Mouse (Mus musculus) embryonic facial prominence, embryonic 14.5 days (tissue): ENCODE data around the gene Arid5b. TPM values are rescaled to one million over a fixed set of nuclear protein-coding genes. Genes with fewer than 3 reads are reported as not detected.

Source experiments
- ATAC-seq: fragments of 200-750 bp; cut with Nextera tagmentation; 2 replicates; pipeline ENCODE4 v1.8.0; 2017; ENCODE audit warnings: low read depth, moderate number of reproducible peaks, moderate TSS enrichment
- DNase-seq: peaks from one replicate; pipeline ENCODE4 v3.0.0-alpha.2; 2015; ENCODE audit warnings: low spot score
- H3K27ac ChIP-seq: fragments of 300-500 bp; sonication (generic); replicated peaks from 2 replicates; pipeline ENCODE4 v1.5.1; 2014; ENCODE audit warnings: low read depth, mild to moderate bottlenecking, low read length, moderate library complexity
- H3K27me3 ChIP-seq: fragments of 300-500 bp; sonication (generic); replicated peaks from 2 replicates; pipeline ENCODE4 v1.6.1; 2014; ENCODE audit warnings: low read length; ENCODE audit not compliant: control insufficient read depth, insufficient read depth
- H3K36me3 ChIP-seq: fragments of 300-500 bp; sonication (generic); 2 replicates; pipeline ENCODE4 v1.6.1; 2014; ENCODE audit warnings: low read length, mixed read lengths; ENCODE audit not compliant: control insufficient read depth, insufficient read depth
- H3K4me1 ChIP-seq: fragments of 300-500 bp; sonication (generic); 2 replicates; pipeline ENCODE4 v1.6.1; 2014; ENCODE audit warnings: antibody characterized with exemption, low read length; ENCODE audit not compliant: control insufficient read depth, insufficient read depth
- H3K4me2 ChIP-seq: fragments of 300-500 bp; sonication (generic); 2 replicates; pipeline ENCODE4 v1.6.1; 2014; ENCODE audit warnings: low read depth, mild to moderate bottlenecking, low read length, moderate library complexity, mixed read lengths
- H3K4me3 ChIP-seq: fragments of 300-500 bp; sonication (generic); 2 replicates; pipeline ENCODE4 v1.5.1; 2014; ENCODE audit warnings: low read depth, mild to moderate bottlenecking, low read length
- H3K9ac ChIP-seq: fragments of 300-500 bp; sonication (generic); 2 replicates; pipeline ENCODE4 v1.6.1; 2014; ENCODE audit warnings: low read depth, mild to moderate bottlenecking, low read length, moderate library complexity, mixed read lengths
- H3K9me3 ChIP-seq: fragments of 300-500 bp; sonication (generic); 2 replicates; pipeline ENCODE4 v1.6.1; 2016; ENCODE audit warnings: low read length; ENCODE audit not compliant: control insufficient read depth
- WGBS: fragments of 180-500 bp; shearing (Covaris S2); extraction: QIAGEN DNeasy Blood & Tissue Kit; methylation state at CpG from one replicate; pipeline ENCODE4 v1.1.7; 2014; 5-methylcytosine and 5-hydroxymethylcytosine counted together
- polyA plus RNA-seq: library from polyadenylated mRNA; unstranded; fragments of >200 nt; fragmentation: Nextera tagmentation; extraction: Ambion mirVana; gene quantifications from 2 replicates; pipeline ENCODE4 v1.2.1, GENCODE M21; 2014

Gene Arid5b
- polyA plus RNA-seq, 1 experiment from 2014 or later = 34.4 TPM

GRCm38 (mm10) chr10:68110182-68110581 lies 168.4 kb downstream of the Arid5b start:
- WGBS = 56% methylated on average over 8 of the region's 8 CpGs
- Histone ChIP-seq H3K4me3 (no peak overlapping the region), H3K9ac (no peak overlapping the region), H3K27me3 (no peaks in the 10 kb centered on the region), H3K36me3 (peaks cover 14% of the 10 kb centered on the region), H3K9me3 (no peaks in the 10 kb centered on the region), H3K27ac (peak overlapping the region; percentile 61), H3K4me1 (peaks cover 30% of the 10 kb centered on the region), H3K4me2 (no peak overlapping the region)
- DNase-seq (peak; percentile 53), ATAC-seq (no peak)

DNA sequence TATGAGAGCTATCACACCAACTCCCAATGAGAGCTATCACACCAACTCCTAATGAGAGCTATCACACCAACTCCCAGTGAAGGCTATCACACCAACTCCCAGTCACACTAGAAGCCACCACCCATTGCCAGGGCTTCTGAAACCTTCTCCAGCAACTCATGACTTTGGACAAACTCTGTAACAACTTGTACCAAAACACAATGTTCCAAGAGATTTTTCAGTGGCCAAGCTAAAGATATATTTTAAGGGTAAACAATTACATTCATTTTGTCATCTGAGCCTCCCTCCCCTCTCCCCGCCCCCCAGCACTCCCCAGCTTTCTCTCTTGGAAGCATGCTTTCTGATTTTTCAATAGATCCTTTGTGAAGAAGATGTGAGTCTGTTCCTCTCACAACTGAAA lies 168.9 kb downstream of the Arid5b start:
- H3K27me3 ChIP-seq = no peaks in the 10 kb centered on the region
- no peak overlapping the region for H3K9ac ChIP-seq
- H3K36me3 ChIP-seq = peaks cover 14% of the 10 kb centered on the region
- H3K4me1 ChIP-seq = peaks cover 35% of the 10 kb centered on the region
- DNase-seq (no peak), ATAC-seq (no peak)
- no peak overlapping the region for H3K4me2 ChIP-seq
- no peaks in the 10 kb centered on the region for H3K9me3 ChIP-seq
- H3K4me3 ChIP-seq = no peak overlapping the region
- peak overlapping the region; percentile 61; the same call in 1 of the 2 replicates for H3K27ac ChIP-seq
- 76% methylated on average over 1 of the region's 1 CpGs for WGBS

DNA sequence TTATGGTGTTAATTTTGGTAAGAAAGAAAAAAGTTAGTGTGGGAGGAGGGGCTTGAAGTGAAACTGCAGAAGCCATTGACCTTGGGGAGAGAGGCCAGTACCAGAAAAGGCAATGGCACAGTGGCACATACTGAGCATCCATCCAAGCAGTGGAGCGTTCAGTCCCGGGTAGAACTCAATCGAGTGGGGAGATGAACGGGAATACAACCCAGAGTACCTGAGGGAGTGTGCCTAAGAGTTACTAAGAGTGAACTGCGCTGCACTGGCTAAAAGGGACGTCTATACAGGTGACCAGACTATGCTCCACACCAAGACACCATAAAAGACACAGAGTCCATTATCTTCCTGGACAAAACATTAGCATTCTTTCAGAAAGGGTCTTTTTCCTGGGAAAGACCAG lies 170.8 kb downstream of the Arid5b start:
- Histone ChIP-seq H3K36me3 (peaks cover 9% of the 10 kb centered on the region; the same call in 1 of the 2 replicates), H3K9ac (no peak overlapping the region), H3K4me3 (no peak overlapping the region), H3K4me1 (peaks cover 43% of the 10 kb centered on the region), H3K9me3 (no peaks in the 10 kb centered on the region), H3K27ac (no peak overlapping the region), H3K27me3 (no peaks in the 10 kb centered on the region), H3K4me2 (no peak overlapping the region)
- ATAC-seq (no peak), DNase-seq (no peak)
- 79% methylated on average over 6 of the region's 6 CpGs for WGBS

DNA sequence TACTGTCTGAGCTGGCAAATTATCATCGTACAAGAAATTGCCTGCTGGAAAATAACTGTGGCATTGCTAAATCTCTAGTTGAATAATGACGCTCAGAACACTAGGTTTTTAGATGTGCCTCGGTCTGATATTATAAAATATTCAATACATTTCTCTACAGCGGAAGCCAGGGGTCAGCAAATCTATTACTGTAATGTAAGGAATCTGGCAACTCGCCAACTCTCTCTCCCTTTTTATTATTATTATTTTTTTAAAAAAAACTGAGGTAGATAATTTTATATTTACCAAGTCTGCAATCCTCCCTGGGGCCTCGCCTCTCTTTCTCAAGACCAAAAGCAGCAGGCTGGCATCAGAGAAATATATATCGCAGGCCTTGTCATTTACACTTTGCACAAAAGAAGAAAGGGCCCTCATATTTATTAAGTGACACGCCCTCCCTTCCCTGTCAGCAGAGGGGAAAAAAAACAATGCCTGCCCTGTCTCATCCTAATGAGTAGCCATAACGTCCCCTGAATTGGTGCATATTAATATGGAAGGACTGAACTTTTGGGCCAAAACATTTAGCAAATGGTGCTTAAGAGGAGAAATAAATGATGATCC lies 172.1 kb downstream of the Arid5b start:
- Histone ChIP-seq H3K27ac (peak overlapping the region; percentile 83; the same call in 1 of the 2 replicates), H3K4me2 (no peak overlapping the region), H3K4me3 (no peak overlapping the region), H3K4me1 (peaks cover 46% of the 10 kb centered on the region), H3K27me3 (no peaks in the 10 kb centered on the region), H3K36me3 (peaks cover 16% of the 10 kb centered on the region; the same call in 1 of the 2 replicates), H3K9me3 (no peaks in the 10 kb centered on the region), H3K9ac (no peak overlapping the region)
- DNase-seq (peak; percentile 52), ATAC-seq (no peak)
- WGBS = 53% methylated on average over 9 of the region's 9 CpGs

DNA sequence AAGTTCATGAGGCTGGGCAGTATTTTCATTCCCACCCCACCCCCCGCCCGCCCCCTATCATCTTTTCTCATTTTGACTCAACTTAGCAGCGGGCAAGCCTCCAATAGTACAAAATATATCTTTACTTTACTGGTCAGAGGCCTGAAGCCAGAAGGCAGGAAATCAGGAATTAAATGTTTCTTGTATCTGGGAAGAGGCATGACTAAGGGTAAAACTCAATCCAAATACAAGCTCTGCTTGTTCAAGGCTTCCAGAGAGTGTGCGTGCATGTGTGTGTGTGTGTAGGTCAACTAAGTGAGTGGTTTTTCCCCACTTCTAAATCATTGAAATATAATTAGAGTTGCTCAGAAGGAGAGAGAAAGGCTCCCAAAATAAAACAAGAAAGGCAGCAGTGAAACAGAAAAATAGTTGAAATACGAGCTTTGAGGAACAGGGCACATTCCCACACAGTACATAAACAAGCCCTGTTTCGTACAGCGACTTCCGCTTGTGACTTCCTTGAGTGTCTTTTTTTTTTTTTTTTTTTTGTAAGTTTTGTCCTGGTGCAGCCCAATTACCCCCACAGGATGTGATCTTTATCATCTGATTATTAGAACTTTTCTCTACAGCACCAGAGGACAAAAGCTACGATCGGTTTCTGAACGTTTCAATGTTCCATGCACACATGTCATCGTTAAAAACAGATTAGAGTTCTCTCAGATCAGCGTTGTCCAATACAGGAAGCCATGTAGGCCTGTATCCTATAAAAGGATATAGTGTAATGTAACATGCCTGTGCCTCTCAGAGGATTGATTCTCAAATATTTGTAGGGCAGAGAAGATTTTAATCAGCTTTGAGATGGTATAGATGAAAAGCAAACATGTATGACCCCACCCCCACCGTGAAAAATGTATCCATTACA lies 173.4 kb downstream of the Arid5b start:
- H3K4me3 ChIP-seq = no peak overlapping the region
- peak overlapping the region; percentile 32 for H3K4me2 ChIP-seq
- H3K27ac ChIP-seq = peak overlapping the region; percentile 83
- no peaks in the 10 kb centered on the region for H3K27me3 ChIP-seq
- WGBS = 31% methylated on average over 14 of the region's 14 CpGs
- no peaks in the 10 kb centered on the region for H3K9me3 ChIP-seq
- peaks cover 46% of the 10 kb centered on the region for H3K4me1 ChIP-seq
- H3K36me3 ChIP-seq = peaks cover 30% of the 10 kb centered on the region
- DNase-seq (peak; percentile 85), ATAC-seq (0 out of 2 replicates have a peak, but pooled peaks have one; percentile 5)
- H3K9ac ChIP-seq = no peak overlapping the region

DNA sequence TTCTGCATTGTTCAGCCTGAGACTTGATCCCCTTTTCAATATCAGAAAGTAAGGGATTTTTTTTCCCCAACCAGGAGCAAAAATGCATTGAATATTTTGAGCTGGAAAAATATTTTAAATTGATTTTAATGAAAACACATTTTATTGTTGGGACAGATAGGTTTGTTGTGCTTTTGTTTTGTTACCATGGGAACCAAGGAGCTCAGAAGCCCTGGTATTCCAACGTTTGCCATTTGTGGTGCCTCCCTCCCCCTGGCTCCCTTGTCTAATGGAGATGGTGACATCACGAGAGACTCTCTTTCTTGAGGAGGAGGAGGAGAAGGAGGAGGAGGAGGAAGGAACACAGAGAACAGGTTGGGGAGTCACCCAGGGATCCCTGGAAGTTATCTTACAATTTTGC lies 174.1 kb downstream of the Arid5b start:
- H3K9me3 ChIP-seq = no peaks in the 10 kb centered on the region
- H3K9ac ChIP-seq = no peak overlapping the region
- H3K27me3 ChIP-seq = no peaks in the 10 kb centered on the region
- peak; percentile 83 for DNase-seq
- peak; percentile 53; the same call in 1 of the 2 replicates for ATAC-seq
- peaks cover 33% of the 10 kb centered on the region for H3K36me3 ChIP-seq
- peak overlapping the region; percentile 83 for H3K27ac ChIP-seq
- H3K4me3 ChIP-seq = no peak overlapping the region
- peak overlapping the region; percentile 32 for H3K4me2 ChIP-seq
- peaks cover 46% of the 10 kb centered on the region for H3K4me1 ChIP-seq
- 20% methylated on average over 2 of the region's 2 CpGs for WGBS

GRCm38 (mm10) chr10:68103988-68104387 lies 174.6 kb downstream of the Arid5b start:
- Histone ChIP-seq H3K27ac (peak overlapping the region; percentile 83), H3K27me3 (no peaks in the 10 kb centered on the region), H3K4me1 (peaks cover 46% of the 10 kb centered on the region), H3K36me3 (peaks cover 29% of the 10 kb centered on the region), H3K4me3 (no peak overlapping the region), H3K4me2 (no peak overlapping the region), H3K9ac (no peak overlapping the region), H3K9me3 (no peaks in the 10 kb centered on the region)
- peak; percentile 93 for ATAC-seq
- WGBS = 13% methylated on average over 5 of the region's 5 CpGs
- DNase-seq = peak; percentile 95

DNA sequence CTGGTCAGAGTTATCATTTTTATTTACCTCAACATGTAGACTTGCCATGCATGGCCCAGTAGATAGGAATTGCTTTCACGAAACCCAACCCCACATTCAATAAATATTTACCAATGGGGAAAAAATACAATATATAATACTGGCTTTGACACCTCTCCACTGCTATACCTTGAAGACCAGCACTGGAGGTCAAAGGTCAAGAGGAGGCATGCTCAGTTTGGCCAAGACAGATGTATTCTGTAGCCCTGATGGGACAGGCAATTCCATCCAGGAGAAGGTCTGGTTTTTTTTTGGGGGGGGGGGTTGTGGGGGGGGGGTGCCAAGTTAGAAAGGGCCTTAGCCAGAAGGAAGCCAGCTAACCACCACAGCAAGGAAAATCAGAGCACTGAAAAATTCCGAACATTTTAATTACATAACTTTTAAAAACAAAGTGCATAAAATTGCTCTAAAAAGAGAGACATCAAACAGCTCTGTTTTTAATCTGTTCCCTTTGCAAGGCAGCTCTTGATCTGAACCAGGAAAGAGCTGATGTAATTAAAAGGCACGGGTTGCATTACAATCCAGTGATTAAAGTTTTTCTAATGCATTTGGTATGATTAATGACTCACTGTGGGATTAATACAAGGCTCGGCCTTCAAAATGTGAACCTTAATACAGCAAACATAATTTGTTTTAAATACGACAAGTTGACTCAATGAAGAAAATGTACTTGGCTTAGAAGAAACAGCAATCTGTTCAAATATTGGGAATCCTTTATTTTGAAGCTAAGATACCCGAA lies 175.3 kb downstream of the Arid5b start:
- DNase-seq (peak; percentile 41), ATAC-seq (0 out of 2 replicates have a peak, but pooled peaks have one; percentile 7)
- peaks cover 46% of the 10 kb centered on the region for H3K4me1 ChIP-seq
- peaks cover 28% of the 10 kb centered on the region for H3K36me3 ChIP-seq
- no peak overlapping the region for H3K9ac ChIP-seq
- H3K27ac ChIP-seq = peak overlapping the region; percentile 83
- H3K9me3 ChIP-seq = no peaks in the 10 kb centered on the region
- H3K4me2 ChIP-seq = no peak overlapping the region
- no peaks in the 10 kb centered on the region for H3K27me3 ChIP-seq
- H3K4me3 ChIP-seq = no peak overlapping the region
- WGBS = 43% methylated on average over 6 of the region's 6 CpGs
